Mouse (Mus musculus) spleen, adult 2 months (tissue): Measurements from ENCODE around the gene Cabp2.

Experiments
- CTCF ChIP-seq: fragments of 200-500 bp; IDR thresholded peaks from 2 replicates; pipeline ENCODE4 v1.5.1; 2011; ENCODE audit warnings: mild to moderate bottlenecking, inconsistent platforms; ENCODE audit not compliant: insufficient read depth, insufficient read length, insufficient replicate concordance; ENCODE audit errors: extremely low read depth
- POLR2A ChIP-seq: fragments of 200-500 bp; IDR thresholded peaks from 2 replicates; pipeline ENCODE4 v1.6.1; 2011; ENCODE audit warnings: low read depth, low read length, inconsistent platforms

GRCm38 (mm10) chr19:4114551-4114950 is 33.2 kb downstream of the Cabp2 start:
- TF ChIP-seq CTCF (no peak), POLR2A (no peak)
